ENCODE assay signal across 8 mouse cellular contexts in genomic region chr6:94400471-94401051, GRCm38 (mm10).
DNase-seq lines count a peak whose midpoint lies in the region; ATAC-seq and TF ChIP-seq lines count a peak whose summit lies in the region.

No protein-coding gene starts in this region.

- H3K9me3 ChIP-seq in intestine, postnatal 0 days (ENCODE audit: control insufficient read depth) = no peaks in the 10 kb centered on the region
- H3K9me3 ChIP-seq in neural tube, embryonic 13.5 days = no peaks in the 10 kb centered on the region

- no peaks in the 10 kb centered on the region for H3K79me2 ChIP-seq in liver, adult 2 months (ENCODE audit: control insufficient read depth, insufficient read depth, low read length)

- no peak overlapping the region for H3K27ac ChIP-seq in intestine, postnatal 0 days (ENCODE audit: low read depth, low read length)
- no peak overlapping the region for H3K27ac ChIP-seq in liver, adult 2 months (replicated peaks; ENCODE audit: insufficient read depth, low read depth, low read length)
- peak overlapping the region; percentile 77 for H3K27ac ChIP-seq in neural tube, embryonic 13.5 days (replicated peaks)

- no peaks in the 10 kb centered on the region for H3K27me3 ChIP-seq in intestine, postnatal 0 days (replicated peaks; ENCODE audit: control insufficient read depth, insufficient read depth, low read length)
- H3K27me3 ChIP-seq in liver, adult 2 months (ENCODE audit: control insufficient read depth, insufficient read depth, low read length) = no peaks in the 10 kb centered on the region
- H3K27me3 ChIP-seq in neural tube, embryonic 13.5 days = peaks cover 28% of the 10 kb centered on the region

- peak; percentile 60; the same call in 1 of the 2 replicates for ATAC-seq in intestine, postnatal 0 days
- peak; percentile 87 for ATAC-seq in neural tube, embryonic 13.5 days (ENCODE audit: low read depth)
- no peak for ATAC-seq in erythroid progenitor cell, adult 5-6 weeks (replicated peaks; ENCODE audit: low FRiP score, poor library complexity, severe bottlenecking)

- DNase-seq in urinary bladder, postnatal 25 days (ENCODE audit: low spot score) = peak; percentile 31
- no peak for DNase-seq in urinary bladder, postnatal 10 days (ENCODE audit: low spot score)
- DNase-seq in cerebellum, adult 8-10 months = peak; percentile 44
- DNase-seq in forelimb bud, embryonic 11.5 days (ENCODE audit: low read depth, low spot score) = peak; percentile 72
- DNase-seq in liver, adult 2 months (ENCODE audit: extremely low read depth, low read depth, low spot score) = peak; percentile 43

- H3K4me3 ChIP-seq in intestine, postnatal 0 days (ENCODE audit: low read depth, low read length) = peak overlapping the region; percentile 26; the same call in 1 of the 2 replicates
- no peak overlapping the region for H3K4me3 ChIP-seq in liver, adult 2 months (ENCODE audit: insufficient read depth, low read depth, low read length)
- H3K4me3 ChIP-seq in neural tube, embryonic 13.5 days = peak overlapping the region; percentile 19

- H3K36me3 ChIP-seq in intestine, postnatal 0 days (ENCODE audit: control insufficient read depth, insufficient read depth) = no peaks in the 10 kb centered on the region
- H3K36me3 ChIP-seq in liver, adult 2 months (ENCODE audit: control insufficient read depth, insufficient read depth, low read length) = no peaks in the 10 kb centered on the region
- no peaks in the 10 kb centered on the region for H3K36me3 ChIP-seq in neural tube, embryonic 13.5 days

- peak; percentile 92 for TF ChIP-seq CTCF in intestine, postnatal 0 days (IDR thresholded peaks at IDR 0.05; ENCODE audit: low read depth)
- peak; percentile 91 for TF ChIP-seq CTCF in liver, adult 2 months (IDR thresholded peaks at IDR 0.05; ENCODE audit: low read depth, low read length)

- TF ChIP-seq POLR2A in liver, adult 2 months (IDR thresholded peaks at IDR 0.05; ENCODE audit: extremely low read depth, insufficient read depth, low read length) = no peak

- H3K4me2 ChIP-seq in intestine, postnatal 0 days (replicated peaks; ENCODE audit: low read depth) = peak overlapping the region; percentile 70
- peak overlapping the region; percentile 57 for H3K4me2 ChIP-seq in neural tube, embryonic 13.5 days

- H3K4me1 ChIP-seq in intestine, postnatal 0 days (replicated peaks; ENCODE audit: control insufficient read depth, insufficient read depth, low read length) = peaks cover 2% of the 10 kb centered on the region; the same call in 1 of the 2 replicates
- no peaks in the 10 kb centered on the region for H3K4me1 ChIP-seq in liver, adult 2 months (ENCODE audit: control insufficient read depth, insufficient read depth, low read length)
- H3K4me1 ChIP-seq in neural tube, embryonic 13.5 days (replicated peaks) = peaks cover 24% of the 10 kb centered on the region

- 5% methylated on average over 13 of the region's 13 CpGs for WGBS in intestine, postnatal 0 days
- WGBS in liver, adult 2 months = 31% methylated on average over 13 of the region's 13 CpGs
- 6% methylated on average over 13 of the region's 13 CpGs for WGBS in neural tube, embryonic 13.5 days

- H3K9ac ChIP-seq in intestine, postnatal 0 days (ENCODE audit: low read depth, low read length) = 0 out of 2 replicates have a peak overlapping the region, but pooled peaks have one; percentile 7
- no peak overlapping the region for H3K9ac ChIP-seq in liver, adult 2 months (ENCODE audit: low read depth, low read length)
- H3K9ac ChIP-seq in neural tube, embryonic 13.5 days = peak overlapping the region; percentile 6
